Mouse (Mus musculus) layer of hippocampus, adult 18-20 months (tissue): Measurements from ENCODE around the gene A730049H05Rik. TPM values are rescaled to one million over a fixed set of nuclear protein-coding genes. Genes with fewer than 3 reads are reported as not detected.

Source experiments
- DNase-seq, 2 experiments: peaks; one replicate each; pipeline ENCODE4 v3.0.0; 2022; ENCODE audit warnings: low spot score in 2 of 2
- long read RNA-seq: library from polyadenylated mRNA; stranded (forward); transcript quantifications from one replicate; pipeline ENCODE4 v2.0.0, GENCODE M21; 2021
- total RNA-seq, 2 experiments: library from RNA; stranded (reverse); gene quantifications; 2 replicates each; pipeline ENCODE4 v1.2.3; 2021

A730049H05Rik gene
- under 1 TPM in 1 of 2 experiments, not detected in 1; 0.20 TPM for total RNA-seq
- long read RNA-seq: 0 reads

GRCm38 (mm10) chr6:92816311-92816751, at the start of gene A730049H05Rik:
TSS of gene A730049H05Rik (plus strand) at chr6:92816478.
- DNase-seq: no peak

GRCm38 (mm10) chr6:92776356-92776755, 39.9 kb upstream of the A730049H05Rik start:
- peak in 1 of 2 experiments; percentile 70 for DNase-seq

GRCm38 (mm10) chr6:92779140-92779934, 36.9 kb upstream of the A730049H05Rik start:
- no peak for DNase-seq

- no peak for DNase-seq
These were observed 36.4 kb upstream of the A730049H05Rik start for GRCm38 (mm10) chr6:92779935-92780205.

- no peak for DNase-seq
These were observed 34.8 kb upstream of the A730049H05Rik start for GRCm38 (mm10) chr6:92781446-92781845.

- peak; percentile 29 to 81 for DNase-seq
These were observed 31.5 kb upstream of the A730049H05Rik start for GRCm38 (mm10) chr6:92784782-92785181.

GRCm38 (mm10) chr6:92786701-92787375, 29.4 kb upstream of the A730049H05Rik start:
- no peak for DNase-seq

GRCm38 (mm10) chr6:92787376-92787712, 28.9 kb upstream of the A730049H05Rik start:
- DNase-seq: peak; percentile 81 to 96

- no peak for DNase-seq
These were observed 22.5 kb upstream of the A730049H05Rik start for GRCm38 (mm10) chr6:92793804-92794203.

- DNase-seq: no peak
These were observed 14.8 kb upstream of the A730049H05Rik start for GRCm38 (mm10) chr6:92801462-92801861.

GRCm38 (mm10) chr6:92802421-92802820, 13.9 kb upstream of the A730049H05Rik start:
- DNase-seq: no peak

- DNase-seq: peak in 1 of 2 experiments; percentile 26
These were observed 13.1 kb upstream of the A730049H05Rik start for GRCm38 (mm10) chr6:92803213-92803612.

GRCm38 (mm10) chr6:92804254-92804971, 11.9 kb upstream of the A730049H05Rik start:
- DNase-seq: no peak

- DNase-seq: no peak
These were observed 6.5 kb upstream of the A730049H05Rik start for GRCm38 (mm10) chr6:92809818-92810217.

GRCm38 (mm10) chr6:92810628-92811027, 5.7 kb upstream of the A730049H05Rik start:
- no peak for DNase-seq

GRCm38 (mm10) chr6:92811566-92811965, 4.7 kb upstream of the A730049H05Rik start:
- DNase-seq: no peak

GRCm38 (mm10) chr6:92812702-92813370, 3.4 kb upstream of the A730049H05Rik start:
- DNase-seq: peak; percentile 39 to 79

- no peak for DNase-seq
These were observed 1.4 kb downstream of the A730049H05Rik start for GRCm38 (mm10) chr6:92817661-92818060.

- no peak for DNase-seq
These were observed 5.3 kb downstream of the A730049H05Rik start for GRCm38 (mm10) chr6:92821606-92822005.

- no peak for DNase-seq
These were observed 5.7 kb downstream of the A730049H05Rik start for GRCm38 (mm10) chr6:92822006-92822405.

- DNase-seq: no peak
These were observed 7.7 kb downstream of the A730049H05Rik start for GRCm38 (mm10) chr6:92823991-92824390.
